Mouse (Mus musculus): Measurements from ENCODE around the gene Spag5. TPM values are rescaled to one million over a fixed set of nuclear protein-coding genes. Genes with fewer than 3 reads are reported as not detected.

The Spag5 gene
- polyA plus RNA-seq, 1 experiment from 2014 or later, result 8.2 TPM

- Histone ChIP-seq H3K9me3 (no peaks in the 10 kb centered on the region), H3K27me3 (no peaks in the 10 kb centered on the region), H3K36me3 (peaks cover 29% of the 10 kb centered on the region), H3K4me2 (peak overlapping the region; percentile 83), H3K4me1 (replicated peaks) (peaks cover 45% of the 10 kb centered on the region), H3K9ac (peak overlapping the region; percentile 44), H3K27ac (replicated peaks) (0 out of 2 replicates have a peak overlapping the region, but pooled peaks have one; percentile 6), H3K4me3 (peak overlapping the region; percentile 92; the same call in 1 of the 2 replicates)
- WGBS, result 67% methylated on average over 8 of the region's 8 CpGs
- ATAC-seq (ENCODE audit: low read depth), result no peak
Measured at GRCm38 (mm10) chr11:78344890-78345715, 43.8 kb downstream of the Spag5 start.

GRCm38 (mm10) chr11:78345801-78346200 is 44.5 kb downstream of the Spag5 start:
- ATAC-seq (ENCODE audit: low read depth), result no peak
- Histone ChIP-seq H3K4me1 (replicated peaks) (peaks cover 45% of the 10 kb centered on the region), H3K36me3 (peaks cover 27% of the 10 kb centered on the region), H3K4me3 (no peak overlapping the region), H3K27ac (replicated peaks) (no peak overlapping the region), H3K27me3 (no peaks in the 10 kb centered on the region), H3K4me2 (no peak overlapping the region), H3K9me3 (no peaks in the 10 kb centered on the region), H3K9ac (peak overlapping the region; percentile 44)
- 84% methylated on average over 7 of the region's 7 CpGs for WGBS

GRCm38 (mm10) chr11:78346326-78347069 is 45.2 kb downstream of the Spag5 start:
- Histone ChIP-seq H3K27ac (replicated peaks) (no peak overlapping the region), H3K4me2 (no peak overlapping the region), H3K4me1 (replicated peaks) (peaks cover 45% of the 10 kb centered on the region), H3K4me3 (no peak overlapping the region), H3K9ac (no peak overlapping the region), H3K9me3 (no peaks in the 10 kb centered on the region), H3K27me3 (no peaks in the 10 kb centered on the region), H3K36me3 (peaks cover 21% of the 10 kb centered on the region)
- 91% methylated on average over 6 of the region's 6 CpGs for WGBS
- no peak for ATAC-seq (ENCODE audit: low read depth)

GRCm38 (mm10) chr11:78347070-78347754 is 45.9 kb downstream of the Spag5 start:
- Histone ChIP-seq H3K4me2 (no peak overlapping the region), H3K4me3 (no peak overlapping the region), H3K36me3 (peaks cover 19% of the 10 kb centered on the region), H3K4me1 (replicated peaks) (peaks cover 45% of the 10 kb centered on the region), H3K9ac (no peak overlapping the region), H3K27me3 (no peaks in the 10 kb centered on the region), H3K27ac (replicated peaks) (no peak overlapping the region), H3K9me3 (no peaks in the 10 kb centered on the region)
- WGBS, result 94% methylated on average over 10 of the region's 10 CpGs
- no peak for ATAC-seq (ENCODE audit: low read depth)

- H3K27me3 ChIP-seq, result no peaks in the 10 kb centered on the region
- no peak overlapping the region for H3K27ac ChIP-seq (replicated peaks)
- peaks cover 42% of the 10 kb centered on the region for H3K4me1 ChIP-seq (replicated peaks)
- no peaks in the 10 kb centered on the region for H3K9me3 ChIP-seq
- H3K4me3 ChIP-seq, result no peak overlapping the region
- H3K36me3 ChIP-seq, result peaks cover 19% of the 10 kb centered on the region
- WGBS, result 81% methylated on average over 9 of the region's 9 CpGs
- H3K4me2 ChIP-seq, result no peak overlapping the region
- no peak for ATAC-seq (ENCODE audit: low read depth)
- no peak overlapping the region for H3K9ac ChIP-seq
Measured at GRCm38 (mm10) chr11:78347908-78348307, 46.6 kb downstream of the Spag5 start.

GRCm38 (mm10) chr11:78348474-78348873 is 47.1 kb downstream of the Spag5 start:
- peaks cover 19% of the 10 kb centered on the region for H3K36me3 ChIP-seq
- 28% methylated on average over 7 of the region's 7 CpGs for WGBS
- no peak overlapping the region for H3K27ac ChIP-seq (replicated peaks)
- no peaks in the 10 kb centered on the region for H3K9me3 ChIP-seq
- H3K4me3 ChIP-seq, result no peak overlapping the region
- no peak overlapping the region for H3K4me2 ChIP-seq
- no peak overlapping the region for H3K9ac ChIP-seq
- H3K4me1 ChIP-seq (replicated peaks), result peaks cover 38% of the 10 kb centered on the region
- no peaks in the 10 kb centered on the region for H3K27me3 ChIP-seq
- ATAC-seq (ENCODE audit: low read depth), result no peak

- 88% methylated on average over 4 of the region's 4 CpGs for WGBS
- H3K4me2 ChIP-seq, result no peak overlapping the region
- H3K36me3 ChIP-seq, result peaks cover 19% of the 10 kb centered on the region
- no peak overlapping the region for H3K27ac ChIP-seq (replicated peaks)
- H3K4me3 ChIP-seq, result no peak overlapping the region
- peaks cover 29% of the 10 kb centered on the region for H3K4me1 ChIP-seq (replicated peaks)
- H3K9me3 ChIP-seq, result no peaks in the 10 kb centered on the region
- no peaks in the 10 kb centered on the region for H3K27me3 ChIP-seq
- H3K9ac ChIP-seq, result no peak overlapping the region
- no peak for ATAC-seq (ENCODE audit: low read depth)
Measured at GRCm38 (mm10) chr11:78349441-78350358, 48.4 kb downstream of the Spag5 start.

GRCm38 (mm10) chr11:78353081-78353480 is 51.8 kb downstream of the Spag5 start:
- Histone ChIP-seq H3K4me2 (no peak overlapping the region), H3K4me3 (no peak overlapping the region), H3K36me3 (peaks cover 17% of the 10 kb centered on the region), H3K27me3 (no peaks in the 10 kb centered on the region), H3K27ac (replicated peaks) (no peak overlapping the region), H3K9me3 (no peaks in the 10 kb centered on the region), H3K9ac (no peak overlapping the region), H3K4me1 (replicated peaks) (peaks cover 4% of the 10 kb centered on the region)
- 72% methylated on average over 1 of the region's 1 CpGs for WGBS
- ATAC-seq (ENCODE audit: low read depth), result no peak

- H3K36me3 ChIP-seq, result no peaks in the 10 kb centered on the region
- H3K4me2 ChIP-seq, result no peak overlapping the region
- no peaks in the 10 kb centered on the region for H3K9me3 ChIP-seq
- no peaks in the 10 kb centered on the region; the same call in 1 of the 2 replicates for H3K4me1 ChIP-seq (replicated peaks)
- no peaks in the 10 kb centered on the region for H3K27me3 ChIP-seq
- 89% methylated on average over 6 of the region's 6 CpGs for WGBS
- no peak overlapping the region for H3K4me3 ChIP-seq
- no peak for ATAC-seq (ENCODE audit: low read depth)
- H3K9ac ChIP-seq, result no peak overlapping the region
- H3K27ac ChIP-seq (replicated peaks), result no peak overlapping the region
Measured at GRCm38 (mm10) chr11:78354905-78355304, 53.6 kb downstream of the Spag5 start.

GRCm38 (mm10) chr11:78355471-78356238 is 54.3 kb downstream of the Spag5 start:
- no peak overlapping the region for H3K4me3 ChIP-seq
- H3K9me3 ChIP-seq, result no peaks in the 10 kb centered on the region
- H3K4me2 ChIP-seq, result no peak overlapping the region
- no peaks in the 10 kb centered on the region for H3K4me1 ChIP-seq (replicated peaks)
- no peaks in the 10 kb centered on the region for H3K27me3 ChIP-seq
- 37% methylated on average over 4 of the region's 4 CpGs for WGBS
- no peak overlapping the region for H3K9ac ChIP-seq
- no peak for ATAC-seq (ENCODE audit: low read depth)
- H3K27ac ChIP-seq (replicated peaks), result no peak overlapping the region
- no peaks in the 10 kb centered on the region for H3K36me3 ChIP-seq
